Mouse (Mus musculus) small intestine, adult 2 months (tissue): Measurements from ENCODE around the gene Setdb1.

Source experiments
- CTCF ChIP-seq: fragments of 200-500 bp; IDR thresholded peaks from 2 replicates; pipeline ENCODE4 v1.5.1; 2012; ENCODE audit warnings: low read depth, mild to moderate bottlenecking, control low read depth, inconsistent platforms, low read length, moderate library complexity, mixed read lengths; ENCODE audit not compliant: insufficient replicate concordance, insufficient read length; ENCODE audit errors: extremely low read depth
- POLR2A ChIP-seq: fragments of 200-500 bp; IDR thresholded peaks from 2 replicates; pipeline ENCODE4 v1.6.1; 2012; ENCODE audit warnings: low read depth, mild to moderate bottlenecking, control low read depth, inconsistent platforms, low read length, moderate library complexity

DNA sequence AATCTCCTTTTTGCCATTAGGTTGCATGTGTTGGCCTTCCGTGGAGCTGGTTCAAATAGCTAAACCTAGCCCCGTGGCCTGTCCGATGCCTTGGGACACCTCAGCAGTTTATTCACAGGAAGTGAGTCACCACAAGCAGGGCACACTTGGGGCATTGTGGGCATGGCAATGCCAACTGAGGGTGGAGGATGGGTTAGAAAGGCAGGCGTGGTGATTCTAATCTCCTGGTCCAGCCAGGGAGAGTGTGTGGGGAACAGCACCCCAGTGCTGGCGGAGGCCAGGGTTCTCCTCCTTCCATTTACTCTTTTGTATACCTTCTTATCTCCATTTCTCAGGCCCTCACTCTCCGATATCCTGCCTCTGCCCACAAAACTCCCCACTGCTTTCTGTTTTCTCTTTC, 44.4 kb downstream of the Setdb1 start:
- TF ChIP-seq POLR2A (no peak), CTCF (no peak)
